Mouse (Mus musculus): ENCODE data around the gene Kif24.

DNA sequence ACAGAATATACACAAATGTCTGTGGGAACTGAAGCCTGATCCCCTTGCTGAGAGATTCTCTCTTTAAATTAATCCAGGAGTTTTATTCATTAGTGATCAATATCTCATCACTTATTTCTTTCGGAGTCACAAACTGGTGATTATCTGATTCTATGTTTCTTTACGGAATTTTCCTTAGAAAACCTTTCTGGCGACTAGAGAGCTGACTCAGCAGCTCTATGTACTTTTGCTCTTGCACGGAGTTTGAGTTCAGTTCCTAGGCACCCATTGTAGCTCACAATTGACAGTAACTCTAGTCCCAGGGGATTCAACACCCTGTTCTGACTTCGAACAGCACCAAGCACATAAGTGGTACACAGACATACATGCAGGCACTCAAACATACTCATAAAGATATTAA is 25.8 kb downstream of the Kif24 start:
- TF ChIP-seq CTCF (conservative IDR thresholded peaks at IDR 0.05; ENCODE audit: low read length) (no peak), POU5F1 (IDR thresholded peaks at IDR 0.05; ENCODE audit: borderline replicate concordance, low read length) (no peak), NANOG (IDR thresholded peaks at IDR 0.05; ENCODE audit: borderline replicate concordance, low read length) (no peak)
